Mouse (Mus musculus) kidney, adult 11 months (tissue): Measurements from ENCODE around the gene Gpcpd1.

Source experiments
- DNase-seq: peaks from one replicate; pipeline ENCODE4 v3.0.0; 2022

The Gpcpd1 gene

DNA sequence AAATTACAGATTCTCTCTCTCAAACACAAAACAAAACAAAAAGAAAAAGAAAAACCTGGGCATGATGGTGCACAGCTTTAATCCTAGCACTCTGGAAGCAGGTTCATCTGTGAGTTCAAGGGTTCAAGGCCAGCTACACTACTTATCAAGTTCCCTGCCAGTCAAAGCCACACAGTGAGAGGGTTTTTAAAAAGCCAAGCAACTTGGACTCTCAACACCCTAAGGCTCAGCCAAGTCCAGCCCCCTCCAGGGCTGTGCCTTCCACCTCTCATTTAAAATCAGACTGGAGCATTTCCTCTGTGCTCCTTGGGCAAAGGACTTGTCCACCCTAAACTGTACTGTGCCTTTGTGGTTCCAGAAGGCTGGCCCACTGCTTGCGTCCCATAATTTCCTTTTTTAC, 3.3 kb downstream of the Gpcpd1 start:
- peak; percentile 37 for DNase-seq

DNA sequence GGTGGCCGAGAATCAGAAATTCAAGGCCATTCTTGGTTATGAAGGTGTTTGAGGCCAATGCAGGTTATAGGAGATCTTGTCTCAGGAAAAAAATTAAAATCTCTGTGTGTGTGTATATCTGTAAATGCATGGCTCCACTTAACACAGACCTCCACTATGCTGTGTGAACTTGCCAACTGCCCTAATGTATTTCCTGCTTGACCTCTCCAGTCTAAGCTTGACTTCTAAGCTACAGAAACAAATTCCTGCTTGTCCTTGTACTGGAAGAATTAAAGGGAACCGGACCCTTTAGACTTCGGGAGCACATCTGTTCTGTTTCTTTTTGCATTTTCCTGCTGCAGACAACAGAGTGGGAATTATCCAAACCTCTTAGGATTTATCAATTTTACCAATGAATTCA, 4.4 kb downstream of the Gpcpd1 start:
- no peak for DNase-seq

DNA sequence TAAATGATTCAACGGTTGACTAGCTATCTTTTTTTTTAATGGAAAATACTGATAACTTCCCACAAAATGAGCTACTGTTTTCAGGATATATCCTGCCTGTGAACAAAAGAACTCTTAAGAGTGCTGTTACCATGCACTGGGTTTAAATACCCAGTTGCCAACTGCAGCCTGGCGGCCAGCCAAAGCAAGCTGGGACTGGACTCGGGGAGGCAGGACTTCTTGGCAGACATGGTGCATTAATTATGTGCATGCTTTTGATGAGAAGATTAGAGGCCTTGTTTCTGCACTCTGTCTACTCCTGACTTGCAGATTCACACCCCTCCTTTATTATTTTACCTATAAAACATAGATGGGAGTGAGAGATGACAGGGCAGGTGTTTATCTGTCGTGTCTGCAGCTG, 5.3 kb downstream of the Gpcpd1 start:
- DNase-seq = peak; percentile 90

DNA sequence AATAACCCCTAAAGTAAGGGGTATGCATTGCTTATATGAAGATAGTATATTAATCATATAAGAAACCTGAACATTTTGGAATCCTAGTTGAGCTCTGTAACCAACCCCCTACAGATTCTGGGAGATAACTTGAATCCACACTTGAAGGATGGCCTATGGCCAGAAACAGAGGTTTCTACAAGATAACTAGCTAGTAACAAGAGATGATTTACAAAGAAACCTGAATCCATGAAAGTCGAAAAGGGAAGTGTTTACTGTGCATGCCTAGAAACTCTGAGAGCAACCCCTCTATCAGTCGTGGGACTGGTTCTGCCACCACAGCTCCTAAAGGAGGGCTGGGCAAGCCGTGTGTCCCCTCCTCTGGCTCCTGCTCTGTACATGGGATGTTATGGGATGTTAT, 7.8 kb downstream of the Gpcpd1 start:
- no peak for DNase-seq

DNA sequence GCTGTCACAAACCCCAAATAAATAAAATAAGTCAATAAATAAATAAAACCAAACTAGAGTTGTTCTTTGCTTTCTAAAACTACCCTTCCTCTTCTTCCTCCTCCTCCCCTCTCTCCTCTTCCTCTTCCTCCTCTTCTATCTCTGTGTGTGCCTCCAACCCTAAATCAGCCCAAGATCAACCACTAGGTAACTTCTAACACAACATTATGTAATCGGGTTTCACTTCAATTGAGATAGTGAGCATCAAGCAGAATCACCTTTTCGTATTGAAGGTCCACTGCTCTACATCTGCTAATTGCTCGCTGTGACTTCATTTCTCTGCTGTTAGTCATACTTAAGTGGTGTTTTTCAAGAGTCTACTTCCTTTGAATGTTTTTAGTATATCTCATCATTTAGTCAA, 8.8 kb downstream of the Gpcpd1 start:
- no peak for DNase-seq

DNA sequence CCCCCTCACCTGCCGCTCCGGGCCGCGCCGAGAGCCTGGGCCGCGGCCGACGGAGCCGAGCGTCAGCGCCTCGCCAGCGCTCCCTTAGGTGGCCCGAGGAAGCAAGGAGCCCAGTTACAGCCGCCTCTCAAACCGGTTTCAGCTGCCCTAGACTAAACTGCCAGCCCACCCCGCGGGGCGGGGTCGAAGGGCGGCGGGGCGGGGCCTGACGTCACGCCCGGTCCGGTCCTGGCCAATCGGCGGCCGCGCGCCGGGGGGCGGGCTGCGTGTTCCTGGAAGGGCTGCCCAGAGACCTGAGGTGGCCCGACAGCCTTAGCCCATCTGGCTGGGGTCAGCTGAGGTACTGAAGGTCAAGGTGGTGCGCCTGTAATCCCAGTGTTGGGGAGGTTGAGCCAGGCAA, 9.5 kb downstream of the Gpcpd1 start:
- DNase-seq = peak; percentile 98

DNA sequence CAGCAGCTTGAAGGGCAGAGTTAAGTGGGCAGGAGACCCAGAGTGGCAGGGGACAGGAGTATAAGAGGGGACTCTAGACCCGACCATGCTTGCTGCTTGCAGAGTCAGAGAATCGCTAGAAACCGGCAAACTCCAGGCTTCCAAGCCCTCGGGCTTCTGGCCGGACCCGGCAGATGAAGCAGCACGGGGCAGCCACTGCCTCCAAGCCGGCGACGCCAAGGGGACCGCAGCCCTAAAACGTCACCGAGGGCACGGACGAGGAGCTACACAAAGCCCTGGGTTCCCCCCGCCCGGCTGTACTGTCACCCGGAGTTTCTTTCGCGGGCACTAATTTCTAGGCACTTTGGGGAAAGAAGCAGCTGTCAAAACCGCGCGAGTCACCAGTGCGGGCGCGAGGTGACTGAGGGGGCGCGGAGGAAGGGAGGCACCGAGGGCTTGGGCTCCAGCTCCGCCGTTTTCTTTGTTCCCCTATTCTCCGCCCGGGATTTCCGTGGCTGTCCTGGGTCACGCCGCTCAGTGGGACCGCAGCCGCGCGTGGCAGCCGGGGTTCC, 10.0 kb downstream of the Gpcpd1 start:
- no peak for DNase-seq

DNA sequence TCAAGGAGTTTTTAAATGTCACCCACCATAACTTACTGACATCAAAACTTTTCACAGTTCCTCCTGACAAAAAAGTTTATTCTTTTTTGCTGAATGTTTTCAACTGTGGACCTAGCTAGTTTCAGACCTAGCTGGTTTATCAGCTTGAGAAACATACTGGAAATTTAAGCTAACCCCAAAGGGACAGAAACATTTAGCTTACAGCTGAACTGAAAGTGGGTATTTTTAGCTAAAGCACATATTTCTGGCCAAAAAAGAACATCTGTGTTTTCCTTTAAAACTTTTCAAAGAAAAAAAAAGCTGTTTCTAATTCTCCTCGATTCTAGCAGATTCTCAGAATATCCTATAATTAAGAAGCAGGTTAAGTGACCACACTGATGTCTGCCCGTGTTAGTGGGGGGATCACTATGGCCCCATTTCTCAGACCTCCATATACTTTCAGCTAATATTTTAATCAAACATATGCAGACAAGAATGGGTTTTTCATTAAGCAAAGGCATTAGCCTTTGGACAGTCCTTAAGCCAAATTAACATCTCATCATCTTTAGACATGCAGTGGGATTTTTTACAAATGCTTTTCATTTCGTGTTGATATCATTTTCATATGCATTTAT, 10.9 kb downstream of the Gpcpd1 start:
- DNase-seq = no peak

DNA sequence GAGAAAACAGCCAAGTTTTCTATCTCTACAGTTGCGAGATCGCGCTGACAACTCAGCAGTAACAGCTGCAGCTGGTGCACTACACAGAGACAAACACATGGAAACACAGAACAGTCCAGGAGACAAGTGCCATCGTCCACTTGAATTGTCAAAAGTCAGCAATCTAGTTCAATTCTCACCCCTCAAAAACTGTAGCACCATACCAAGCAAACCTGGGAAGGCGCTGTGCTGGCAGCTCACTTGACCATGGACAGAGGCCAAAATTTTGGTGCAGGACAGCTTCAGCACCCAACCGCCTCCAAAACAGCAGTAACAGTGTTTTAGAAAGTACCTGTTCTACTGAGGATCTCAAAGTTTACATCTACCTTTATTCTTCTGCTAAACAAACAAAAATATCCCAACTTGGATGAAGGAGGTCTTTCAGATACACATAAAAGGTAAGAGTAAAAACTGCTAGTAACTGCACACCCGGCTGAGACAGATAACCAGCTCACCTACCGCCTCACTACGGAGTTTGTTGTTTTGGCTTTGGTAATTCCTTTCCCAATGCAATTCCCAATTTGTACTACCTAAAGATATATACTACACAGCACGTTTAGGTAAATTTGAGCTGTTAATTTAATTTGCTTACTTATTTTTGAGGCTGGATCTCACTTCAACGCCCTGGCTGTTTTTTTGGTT, 11.6 kb downstream of the Gpcpd1 start:
- DNase-seq = peak; percentile 53

DNA sequence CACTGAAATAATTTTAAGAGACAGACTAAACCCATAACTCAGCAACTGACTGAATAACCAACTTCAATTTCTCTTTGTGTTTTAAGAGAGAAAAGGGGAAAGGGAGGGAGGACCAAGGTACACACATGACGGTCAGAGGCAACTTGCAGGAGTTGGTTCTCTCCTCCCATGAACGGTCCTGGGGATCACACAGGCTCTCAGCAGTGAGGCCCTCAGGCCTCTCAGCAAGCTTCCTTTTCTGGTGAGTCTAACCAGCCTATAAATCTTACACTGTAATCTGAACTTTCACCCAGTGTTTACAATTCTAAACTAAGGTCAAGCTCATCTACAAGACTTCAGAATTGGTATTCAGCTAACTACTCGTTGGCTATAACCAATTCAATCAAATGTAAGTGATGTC, 12.3 kb downstream of the Gpcpd1 start:
- DNase-seq = no peak

DNA sequence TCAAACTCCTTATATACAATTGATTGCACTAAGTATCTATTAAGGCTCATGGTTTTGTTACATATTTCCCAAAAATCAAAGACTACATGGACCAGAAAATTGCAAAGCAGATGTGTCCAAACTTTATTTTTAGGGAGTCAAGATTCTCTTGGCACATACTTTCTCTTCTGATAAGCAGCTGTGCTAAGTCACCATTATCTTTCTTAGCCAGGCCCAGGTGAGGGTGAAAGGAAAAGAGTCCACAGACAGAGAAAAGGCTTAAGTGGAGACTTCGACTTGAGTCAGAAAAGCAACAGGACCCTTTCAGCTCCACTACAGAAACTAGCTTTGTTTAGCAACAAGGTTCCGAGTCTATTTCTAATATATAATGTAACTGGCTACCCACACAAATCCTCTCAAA, 14.2 kb downstream of the Gpcpd1 start:
- no peak for DNase-seq

DNA sequence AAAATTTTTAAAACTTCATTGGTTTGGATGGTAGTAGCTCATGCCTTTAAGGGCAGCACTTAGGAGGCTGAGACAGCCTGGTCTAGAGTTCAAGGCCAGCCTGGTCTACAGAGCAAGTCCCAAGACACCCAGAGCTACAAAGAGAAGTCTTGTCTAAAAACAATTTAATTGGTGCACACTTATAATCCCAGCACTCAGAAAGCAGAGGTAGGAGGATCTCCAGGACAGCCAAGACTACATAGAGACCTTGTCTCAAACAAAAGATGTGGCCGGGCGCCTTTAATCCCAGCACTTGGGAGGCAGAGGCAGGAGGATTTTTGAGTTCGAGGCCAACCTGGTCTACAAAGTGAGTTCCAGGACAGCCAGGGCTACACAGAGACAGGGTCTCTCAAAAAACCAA, 14.9 kb downstream of the Gpcpd1 start:
- no peak for DNase-seq

DNA sequence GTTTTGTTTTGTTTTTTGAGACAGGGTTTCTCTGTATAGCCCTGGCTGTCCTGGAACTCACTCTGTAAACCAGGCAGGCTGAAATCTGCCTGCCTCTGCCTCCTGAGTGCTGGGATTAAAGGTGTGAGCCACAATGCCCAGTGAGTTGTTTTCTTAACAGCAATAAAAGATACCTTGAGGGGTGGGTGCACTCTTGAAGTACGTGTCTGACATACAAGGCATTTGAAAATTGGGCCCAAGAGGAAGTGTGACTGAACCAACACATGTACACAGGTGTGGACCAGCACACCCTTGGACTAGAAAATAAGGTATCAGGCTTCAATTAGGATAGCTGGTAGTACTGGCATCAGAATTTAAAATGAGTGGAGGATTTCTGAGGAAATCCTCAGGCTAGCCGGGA, 16.2 kb downstream of the Gpcpd1 start:
- DNase-seq = no peak

DNA sequence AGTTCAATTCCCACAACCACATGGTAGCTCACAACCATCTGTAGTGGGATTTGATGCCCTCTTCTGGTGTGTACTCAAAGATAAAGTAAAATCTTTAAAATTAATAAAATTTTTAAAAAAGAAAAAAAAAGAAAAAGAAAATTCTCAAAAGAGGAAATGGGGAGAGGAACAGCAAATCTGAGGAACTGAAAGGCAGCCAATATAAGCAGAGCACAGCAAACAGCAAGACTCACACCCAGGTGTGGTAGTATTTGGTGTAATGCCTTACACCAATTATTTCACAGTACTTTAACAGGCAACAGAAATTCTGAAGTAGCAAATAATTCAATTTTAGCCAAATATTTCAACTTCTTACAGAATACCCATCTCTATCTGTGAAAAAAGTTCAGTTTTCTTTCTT, 16.7 kb downstream of the Gpcpd1 start:
- no peak for DNase-seq

DNA sequence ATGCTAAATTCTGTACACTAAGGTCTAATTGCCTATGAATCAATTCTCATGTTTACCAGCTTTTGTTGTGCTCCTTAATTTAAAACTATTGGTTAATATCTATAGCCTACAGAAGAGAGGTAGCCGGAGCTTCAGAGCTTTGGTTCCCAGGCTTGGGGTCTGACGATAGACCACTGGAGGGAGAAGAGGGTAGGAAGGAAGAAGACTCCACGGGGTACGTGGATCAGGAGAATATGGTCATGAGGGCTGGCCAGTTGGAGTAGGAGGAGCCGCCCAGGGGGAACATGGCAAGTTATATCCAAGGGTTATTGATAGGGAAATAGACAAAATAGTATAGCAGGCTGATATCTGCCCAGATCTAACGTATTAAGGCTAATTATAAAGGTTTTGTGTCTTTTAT, 17.8 kb downstream of the Gpcpd1 start:
- DNase-seq = no peak

DNA sequence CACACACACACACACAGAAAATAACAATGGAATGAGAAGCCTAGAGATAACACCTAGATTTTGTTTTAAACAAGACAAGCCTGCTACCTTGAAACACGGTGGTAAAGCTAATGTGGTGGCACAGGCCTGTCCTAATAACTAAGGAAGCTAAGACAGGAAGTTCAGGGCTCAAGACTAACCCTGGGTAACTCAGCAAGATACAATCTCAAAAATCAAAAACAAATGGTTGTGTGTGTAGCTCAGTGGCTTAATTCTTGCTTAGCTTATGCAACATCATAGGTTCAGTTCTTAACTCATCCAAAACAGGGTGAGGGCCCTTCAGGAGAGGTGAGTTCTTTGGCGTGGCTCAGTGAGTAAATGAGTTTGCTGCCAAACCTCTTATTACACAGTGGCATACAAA, 20.1 kb downstream of the Gpcpd1 start:
- no peak for DNase-seq

DNA sequence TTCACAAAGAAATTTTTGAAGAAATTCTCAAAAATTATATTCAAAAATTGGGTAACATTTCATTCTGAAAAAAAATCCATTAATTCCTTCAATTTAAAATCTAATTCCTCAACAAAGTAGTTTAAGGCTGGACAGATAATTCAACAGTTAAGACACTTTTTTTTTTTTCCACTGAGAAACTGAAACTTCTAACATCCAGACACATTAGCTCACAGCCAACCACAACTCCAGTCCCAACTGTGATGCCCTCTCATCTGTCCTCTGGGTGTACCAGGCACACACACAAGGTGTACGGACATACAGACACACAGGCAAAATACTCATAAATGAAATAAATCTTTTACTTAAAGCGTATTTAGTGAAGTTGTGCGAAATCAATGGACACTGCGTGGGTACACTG, 25.7 kb downstream of the Gpcpd1 start:
- no peak for DNase-seq

DNA sequence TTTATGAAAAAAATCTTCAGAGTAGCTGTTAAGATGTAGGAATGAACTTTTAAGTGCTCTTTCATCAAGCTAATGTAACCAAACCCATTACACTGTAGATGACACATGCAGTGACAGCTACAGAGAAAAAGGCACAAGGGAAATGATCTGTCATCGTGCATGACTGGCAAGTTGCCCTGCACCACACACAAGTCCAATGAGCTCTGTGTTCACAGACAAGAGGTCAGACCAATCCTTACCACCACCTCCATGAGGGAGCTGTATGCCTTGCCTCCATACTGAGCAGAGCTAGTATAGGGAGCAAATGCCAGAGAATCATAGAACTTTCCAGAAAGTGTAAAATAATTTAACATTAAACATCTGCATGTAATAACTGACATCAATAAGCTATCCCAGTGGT, 59.7 kb downstream of the Gpcpd1 start:
- DNase-seq = no peak

DNA sequence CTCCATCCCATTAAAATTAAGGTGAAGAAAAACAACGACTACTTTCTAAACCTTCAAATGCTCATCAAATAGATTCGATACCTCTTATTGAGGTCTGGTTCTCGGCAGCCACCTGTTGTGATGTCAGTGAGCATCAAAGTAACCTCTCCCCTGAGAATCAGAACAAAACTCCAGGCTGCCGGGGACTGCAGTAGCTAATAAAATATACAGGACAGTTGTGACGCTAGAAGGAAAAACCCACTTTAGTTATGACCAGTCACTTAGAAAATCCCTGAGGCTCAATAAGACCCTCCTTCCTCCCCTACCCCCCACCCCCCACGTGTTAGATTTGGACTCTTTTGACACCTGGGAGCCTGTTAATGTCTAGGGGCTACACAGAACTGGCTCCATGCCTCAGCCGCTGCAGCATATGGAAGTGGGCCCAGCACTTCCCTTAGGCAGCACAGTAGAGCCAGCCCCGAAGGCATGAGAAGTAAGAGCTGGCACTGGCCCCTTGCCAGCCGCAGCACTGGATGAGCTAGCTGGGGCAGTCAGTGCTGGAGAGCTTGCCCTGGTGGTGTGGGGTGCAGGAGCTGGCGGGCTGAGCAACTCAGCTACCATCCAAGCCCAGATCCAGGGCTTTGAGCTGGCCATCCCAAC, 60.5 kb downstream of the Gpcpd1 start:
- DNase-seq = no peak

DNA sequence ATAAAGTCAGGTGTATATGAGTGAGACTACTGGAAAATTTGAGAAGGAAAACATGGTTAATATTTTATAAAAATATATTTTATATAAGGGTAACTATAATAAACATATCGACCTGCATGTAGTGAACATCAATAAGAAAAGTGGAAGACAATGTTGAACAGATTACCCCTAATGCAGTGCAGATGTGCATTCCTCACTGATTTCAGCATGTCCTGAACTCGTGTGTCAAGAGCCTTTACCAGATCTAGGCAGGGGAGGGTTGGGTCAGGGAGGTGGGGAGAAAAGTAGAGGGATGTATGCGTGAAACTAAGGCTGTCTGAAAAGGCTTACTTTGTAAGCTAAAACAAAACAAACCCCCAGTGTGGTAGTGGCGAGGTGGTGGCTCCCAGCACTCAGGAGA, 61.4 kb downstream of the Gpcpd1 start:
- DNase-seq = no peak

DNA sequence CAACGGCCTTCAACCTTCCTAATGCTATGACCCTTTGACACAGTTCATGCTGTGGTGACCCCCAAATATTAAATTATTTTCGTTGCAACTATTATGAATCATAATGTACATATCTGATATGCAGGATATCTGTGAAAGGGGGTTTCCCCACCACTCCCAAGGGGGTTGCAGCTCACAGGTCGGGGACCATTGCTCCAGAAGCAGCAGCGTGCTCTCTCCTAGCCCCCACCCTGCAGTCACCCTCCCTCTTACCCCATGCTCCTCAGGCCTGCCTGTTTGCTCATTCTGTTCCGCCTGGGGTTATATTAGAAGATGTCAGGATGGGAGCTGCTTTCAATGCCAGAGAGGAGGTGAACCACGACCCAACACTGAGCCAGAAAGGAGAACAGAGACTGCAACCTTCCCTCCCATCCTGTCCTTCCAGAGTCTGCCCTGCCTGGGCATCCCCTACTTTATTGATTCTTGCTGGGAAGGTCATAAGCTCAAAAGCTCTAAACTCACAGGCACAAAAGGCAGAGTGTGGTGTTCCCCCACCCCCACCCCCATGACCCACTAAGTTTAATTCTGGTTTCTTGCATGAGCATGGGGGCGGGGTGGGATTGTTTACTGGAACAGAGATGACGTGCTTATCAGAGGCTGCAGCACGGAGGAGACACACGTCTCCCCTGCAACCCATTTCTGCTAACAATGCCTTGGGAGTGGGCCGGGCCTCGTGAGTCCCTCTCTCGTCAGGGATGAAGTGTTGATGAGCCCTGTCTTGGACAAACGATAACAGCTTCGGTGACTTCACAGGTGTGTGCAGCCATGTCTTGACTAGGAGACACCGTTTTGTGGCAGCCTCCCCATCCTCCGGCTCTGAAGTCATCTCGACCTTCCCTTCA, 69.3 kb downstream of the Gpcpd1 start:
- DNase-seq = no peak

DNA sequence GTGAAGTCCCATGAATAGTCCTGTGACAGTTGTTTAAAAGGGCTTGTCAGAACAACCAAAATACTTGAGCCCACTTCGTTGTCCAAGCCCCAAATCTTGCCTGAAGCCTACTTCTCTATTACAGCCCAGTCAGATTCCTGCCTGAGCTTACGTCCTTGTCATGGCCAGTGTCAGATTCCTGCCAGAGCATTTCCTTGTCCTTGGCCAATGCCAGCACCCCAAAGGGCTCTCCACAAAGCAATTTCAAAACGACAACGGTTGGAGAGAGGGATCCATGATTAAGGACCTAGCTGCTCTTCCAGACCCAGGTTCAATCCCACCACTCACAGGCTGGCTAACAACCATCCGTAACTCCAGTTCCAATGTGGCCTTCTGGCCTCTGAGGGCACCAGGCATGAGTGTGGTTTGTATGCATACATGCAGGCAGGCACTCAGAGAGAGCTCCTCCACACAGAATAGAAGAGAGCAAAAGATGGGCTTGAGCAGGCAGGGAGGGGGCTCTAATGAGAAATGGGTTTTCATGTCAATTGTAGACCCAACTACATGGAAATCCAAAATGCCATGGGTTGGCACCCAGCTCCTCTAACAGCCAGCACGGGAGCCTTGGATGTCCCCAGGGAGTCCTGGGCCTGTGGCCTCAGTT, 70.2 kb downstream of the Gpcpd1 start:
- DNase-seq = no peak
